Mouse (Mus musculus) lung, embryonic 14.5 days (tissue): ENCODE results near the gene Arl5c. TPM values are rescaled to one million over a fixed set of nuclear protein-coding genes. Genes with fewer than 3 reads are reported as not detected.

Experiments
- ATAC-seq: fragments of 200-750 bp; cut with Nextera tagmentation; 2 replicates; pipeline ENCODE4 v1.8.0; 2017; ENCODE audit warnings: mild to moderate bottlenecking, moderate TSS enrichment, moderate library complexity; ENCODE audit not compliant: insufficient read depth
- DNase-seq: peaks from one replicate; pipeline ENCODE4 v3.0.0-alpha.2; 2015
- H3K27ac ChIP-seq: fragments of 300-500 bp; sonication (generic); 2 replicates; pipeline ENCODE4 v1.5.1; 2014; ENCODE audit warnings: low read depth, mild to moderate bottlenecking, moderate library complexity
- H3K27me3 ChIP-seq: fragments of 300-500 bp; sonication (generic); 2 replicates; pipeline ENCODE4 v1.6.1; 2014; ENCODE audit warnings: low read length, control low read depth; ENCODE audit not compliant: insufficient read depth
- H3K36me3 ChIP-seq: fragments of 300-500 bp; sonication (generic); 2 replicates; pipeline ENCODE4 v1.6.1; 2014; ENCODE audit warnings: control low read depth; ENCODE audit not compliant: insufficient read depth
- H3K4me1 ChIP-seq: fragments of 300-500 bp; sonication (generic); 2 replicates; pipeline ENCODE4 v1.6.1; 2014; ENCODE audit warnings: antibody characterized with exemption, control low read depth; ENCODE audit not compliant: insufficient read depth
- H3K4me2 ChIP-seq: fragments of 300-500 bp; sonication (generic); 2 replicates; pipeline ENCODE4 v1.6.1; 2014; ENCODE audit warnings: mild to moderate bottlenecking
- H3K4me3 ChIP-seq: fragments of 300-500 bp; sonication (generic); 2 replicates; pipeline ENCODE4 v1.5.1; 2014; ENCODE audit warnings: low read depth, low read length
- H3K9ac ChIP-seq: fragments of 300-500 bp; sonication (generic); 2 replicates; pipeline ENCODE4 v1.6.1; 2014
- H3K9me3 ChIP-seq: fragments of 300-500 bp; sonication (generic); 2 replicates; pipeline ENCODE4 v1.6.1; 2016; ENCODE audit warnings: low read depth, low read length, control low read depth
- CTCF ChIP-seq: IDR thresholded peaks from 2 replicates; pipeline ENCODE4 v1.5.1; 2016; ENCODE audit warnings: antibody characterized with exemption, low read depth
- WGBS: fragments of 180-500 bp; shearing (Covaris S2); extraction: QIAGEN DNeasy Blood & Tissue Kit; methylation state at CpG from one replicate; pipeline ENCODE4 v1.1.7; 2014; 5-methylcytosine and 5-hydroxymethylcytosine counted together
- polyA plus RNA-seq: library from polyadenylated mRNA; unstranded; fragments of >200 nt; fragmentation: Nextera tagmentation; extraction: Ambion mirVana; gene quantifications from 2 replicates; pipeline ENCODE4 v1.2.1, GENCODE M21; 2014

Gene Arl5c
- polyA plus RNA-seq, 1 experiment from 2014 or later: 11.4 TPM

DNA sequence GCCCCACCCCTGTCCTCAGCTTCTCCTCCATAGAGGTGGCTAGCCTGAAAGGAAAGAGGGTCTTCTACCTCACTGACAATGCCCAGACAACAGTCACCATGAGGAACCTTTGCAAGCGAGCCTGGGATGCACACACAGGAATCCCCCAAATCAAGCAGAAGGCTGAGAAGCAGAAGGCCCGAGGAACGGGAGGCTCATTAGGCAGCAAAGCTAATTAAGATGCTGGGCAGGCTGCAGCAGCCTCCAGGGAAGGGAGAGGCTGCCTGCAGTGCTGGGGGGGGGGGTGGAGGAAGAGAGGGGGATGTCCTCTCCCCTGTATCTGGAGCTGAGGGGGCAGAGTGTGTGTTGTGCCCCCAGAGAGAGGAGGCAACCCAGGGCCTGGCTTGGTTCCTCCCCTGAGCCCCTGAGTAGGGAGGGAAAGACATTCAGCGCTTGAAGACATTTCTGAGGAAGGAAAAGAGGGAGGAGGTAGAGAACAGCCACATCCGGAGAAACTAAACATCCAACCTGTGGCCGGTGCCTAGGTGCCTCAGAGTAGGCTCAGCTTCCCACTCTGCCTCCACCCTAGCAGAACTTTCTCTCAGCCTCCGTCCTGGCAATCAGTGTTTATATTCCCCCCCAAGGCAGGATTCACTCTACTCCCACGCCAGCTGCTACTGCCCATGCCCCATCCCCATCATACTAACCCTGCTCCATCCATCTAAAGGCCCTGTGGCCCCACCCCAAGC, 24.1 kb upstream of the Arl5c start:
- Histone ChIP-seq H3K27ac (no peak overlapping the region), H3K4me3 (no peak overlapping the region), H3K4me1 (peaks cover 12% of the 10 kb centered on the region)

DNA sequence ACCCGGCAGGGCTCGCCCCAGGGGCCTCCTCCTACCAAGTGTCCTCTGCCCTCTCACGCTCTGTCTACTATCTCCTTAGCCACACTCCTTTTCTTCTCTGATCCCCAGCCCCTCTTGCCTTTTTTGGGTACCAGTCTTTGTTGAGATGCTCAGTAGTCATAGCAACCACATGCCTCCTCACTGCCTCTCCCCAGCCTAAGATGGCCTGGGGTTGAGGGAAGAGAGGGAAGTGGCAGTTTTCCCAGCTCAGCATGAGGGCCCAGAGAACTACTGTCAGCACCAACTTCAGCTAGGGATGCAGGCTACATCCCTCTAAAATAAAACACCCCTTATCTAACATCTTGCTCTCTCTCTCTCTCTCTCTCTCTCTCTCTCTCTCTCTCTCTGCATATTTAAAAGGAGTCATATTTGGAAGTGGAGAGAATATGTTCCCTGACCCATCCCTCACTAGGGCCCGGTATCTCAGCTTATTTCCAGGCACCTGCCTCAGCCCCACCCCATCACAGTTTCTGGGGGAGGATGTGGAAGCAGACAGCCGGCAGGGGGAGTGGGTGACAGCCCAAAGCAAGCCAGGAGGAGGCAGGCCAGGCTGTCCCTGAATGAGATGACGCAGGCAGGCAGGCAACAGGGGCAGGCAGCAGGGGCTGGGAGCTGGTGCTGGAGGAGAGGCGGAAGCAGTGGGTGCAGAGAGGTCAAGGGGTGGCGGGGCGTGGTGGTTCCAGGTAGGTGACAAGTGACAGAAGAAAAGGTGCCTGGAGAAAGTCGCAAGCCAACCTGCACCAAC, 23.1 kb upstream of the Arl5c start:
- Histone ChIP-seq H3K4me2 (no peak overlapping the region), H3K4me3 (no peak overlapping the region), H3K36me3 (peaks cover 23% of the 10 kb centered on the region), H3K9ac (no peak overlapping the region), H3K9me3 (no peaks in the 10 kb centered on the region), H3K4me1 (peaks cover 12% of the 10 kb centered on the region), H3K27me3 (no peaks in the 10 kb centered on the region), H3K27ac (no peak overlapping the region)
- peak; percentile 70 for TF ChIP-seq CTCF
- ATAC-seq (no peak), DNase-seq (peak; percentile 48)
- WGBS: 43% methylated on average over 10 of the region's 10 CpGs

More for the DNA sequence above, 24.1 kb upstream of the Arl5c start:
- no peak for ATAC-seq
- H3K9me3 ChIP-seq: no peaks in the 10 kb centered on the region
- H3K9ac ChIP-seq: no peak overlapping the region
- WGBS: 38% methylated on average over 8 of the region's 8 CpGs
- H3K27me3 ChIP-seq: no peaks in the 10 kb centered on the region
- no peak overlapping the region for H3K4me2 ChIP-seq
- H3K36me3 ChIP-seq: peaks cover 15% of the 10 kb centered on the region; the same call in 1 of the 2 replicates
- TF ChIP-seq CTCF: no peak
- DNase-seq: no peak

DNA sequence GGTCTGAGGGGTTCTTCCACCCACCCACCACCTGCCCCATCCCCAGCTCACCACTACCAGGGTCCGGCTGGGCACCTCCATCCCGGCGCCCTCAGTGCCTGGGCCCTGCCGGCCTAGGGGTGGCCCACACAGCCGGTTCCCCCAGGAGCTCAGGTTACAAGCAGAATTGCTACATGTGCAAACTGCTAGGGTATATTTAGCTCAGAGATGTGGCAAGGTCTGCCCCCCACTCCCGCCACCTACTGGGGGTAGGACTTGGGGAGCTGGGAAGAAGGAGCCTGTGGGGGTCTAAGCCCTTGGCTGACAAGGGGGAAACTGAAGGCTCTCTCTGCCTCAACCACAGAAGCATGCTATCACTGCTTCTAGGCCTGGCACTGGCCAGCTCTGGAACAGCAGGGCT, 22.2 kb upstream of the Arl5c start:
- no peaks in the 10 kb centered on the region for H3K9me3 ChIP-seq
- H3K4me1 ChIP-seq: peaks cover 12% of the 10 kb centered on the region
- peaks cover 23% of the 10 kb centered on the region for H3K36me3 ChIP-seq
- H3K4me3 ChIP-seq: no peak overlapping the region
- DNase-seq (no peak), ATAC-seq (no peak)
- H3K4me2 ChIP-seq: no peak overlapping the region
- no peak overlapping the region for H3K9ac ChIP-seq
- 62% methylated on average over 6 of the region's 6 CpGs for WGBS
- no peak for TF ChIP-seq CTCF
- H3K27me3 ChIP-seq: no peaks in the 10 kb centered on the region
- H3K27ac ChIP-seq: no peak overlapping the region

DNA sequence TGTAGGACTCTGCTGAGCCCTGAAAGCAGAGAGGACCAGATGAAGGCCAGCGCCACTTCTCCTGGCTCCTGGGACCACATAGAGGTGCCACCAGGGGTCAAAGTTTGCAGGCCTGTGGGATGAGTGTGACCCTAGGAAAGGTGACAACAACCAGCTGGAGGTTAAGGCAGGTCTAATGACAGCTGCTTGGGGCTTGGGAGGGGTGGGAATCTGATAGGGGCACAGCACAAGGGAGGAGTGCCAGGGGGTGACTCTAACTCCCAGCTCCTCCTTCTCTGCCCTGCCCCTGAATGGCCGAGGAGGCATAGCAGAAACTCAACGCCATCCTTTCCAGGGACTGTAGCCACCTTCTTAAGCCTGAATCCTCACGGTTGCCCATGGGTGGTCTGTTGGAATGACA, 20.8 kb upstream of the Arl5c start:
- ATAC-seq: no peak
- 57% methylated on average over 4 of the region's 4 CpGs for WGBS
- Histone ChIP-seq H3K9ac (no peak overlapping the region; the same call in 1 of the 2 replicates), H3K27ac (no peak overlapping the region), H3K27me3 (no peaks in the 10 kb centered on the region), H3K4me3 (no peak overlapping the region), H3K4me2 (no peak overlapping the region), H3K36me3 (peaks cover 32% of the 10 kb centered on the region), H3K4me1 (peaks cover 12% of the 10 kb centered on the region), H3K9me3 (no peaks in the 10 kb centered on the region)
- DNase-seq: no peak
- no peak for TF ChIP-seq CTCF

DNA sequence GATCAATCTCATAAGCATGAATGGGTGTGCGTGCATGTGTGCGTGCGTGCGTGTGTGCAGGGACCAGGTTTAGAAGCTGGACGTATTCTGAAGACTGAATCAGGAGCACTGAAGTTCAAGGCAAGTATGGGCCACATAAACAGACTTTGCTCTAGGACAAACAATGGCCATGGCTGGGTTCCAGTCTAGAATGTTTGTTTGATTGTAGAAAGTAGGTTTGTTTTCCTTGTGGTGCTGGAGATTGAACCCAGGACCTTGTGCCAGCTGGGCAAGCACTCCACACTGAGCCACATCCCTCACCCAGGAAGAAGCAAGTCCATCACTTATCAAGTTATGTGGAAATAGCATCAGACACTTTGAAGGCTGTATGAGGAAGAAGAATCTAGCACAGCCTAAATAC, 20.2 kb upstream of the Arl5c start:
- TF ChIP-seq CTCF: no peak
- Histone ChIP-seq H3K9ac (no peak overlapping the region), H3K27ac (no peak overlapping the region), H3K4me2 (no peak overlapping the region), H3K27me3 (no peaks in the 10 kb centered on the region), H3K4me1 (peaks cover 6% of the 10 kb centered on the region), H3K9me3 (no peaks in the 10 kb centered on the region), H3K4me3 (no peak overlapping the region), H3K36me3 (peaks cover 32% of the 10 kb centered on the region)
- no peak for DNase-seq
- ATAC-seq: no peak
- WGBS: 84% methylated on average over 5 of the region's 5 CpGs

DNA sequence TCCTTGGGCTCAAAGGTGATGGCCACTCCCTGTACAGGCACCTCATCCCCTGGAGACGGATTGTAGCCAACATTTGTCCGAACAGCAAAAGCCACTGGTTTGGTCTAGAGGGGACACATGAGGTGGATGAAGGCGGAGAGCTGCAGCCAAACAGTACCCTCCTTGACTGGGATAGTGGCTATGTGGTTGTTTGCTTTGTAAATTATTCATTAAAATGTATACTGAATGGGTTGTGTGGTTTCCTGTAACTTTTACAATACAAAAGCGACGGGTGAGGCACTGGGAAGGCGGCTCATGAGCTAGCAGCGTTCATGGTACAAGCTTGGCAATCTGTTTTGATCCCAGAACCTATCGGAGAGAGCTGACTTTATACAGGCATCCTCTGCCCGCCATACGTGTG, 16.9 kb upstream of the Arl5c start:
- DNase-seq: no peak
- H3K4me1 ChIP-seq: no peaks in the 10 kb centered on the region
- peaks cover 39% of the 10 kb centered on the region for H3K36me3 ChIP-seq
- no peak overlapping the region for H3K4me3 ChIP-seq
- TF ChIP-seq CTCF: no peak
- H3K27ac ChIP-seq: no peak overlapping the region
- H3K4me2 ChIP-seq: no peak overlapping the region
- no peak overlapping the region for H3K9ac ChIP-seq
- no peak for ATAC-seq
- 75% methylated on average over 10 of the region's 10 CpGs for WGBS
- H3K9me3 ChIP-seq: no peaks in the 10 kb centered on the region
- H3K27me3 ChIP-seq: no peaks in the 10 kb centered on the region

DNA sequence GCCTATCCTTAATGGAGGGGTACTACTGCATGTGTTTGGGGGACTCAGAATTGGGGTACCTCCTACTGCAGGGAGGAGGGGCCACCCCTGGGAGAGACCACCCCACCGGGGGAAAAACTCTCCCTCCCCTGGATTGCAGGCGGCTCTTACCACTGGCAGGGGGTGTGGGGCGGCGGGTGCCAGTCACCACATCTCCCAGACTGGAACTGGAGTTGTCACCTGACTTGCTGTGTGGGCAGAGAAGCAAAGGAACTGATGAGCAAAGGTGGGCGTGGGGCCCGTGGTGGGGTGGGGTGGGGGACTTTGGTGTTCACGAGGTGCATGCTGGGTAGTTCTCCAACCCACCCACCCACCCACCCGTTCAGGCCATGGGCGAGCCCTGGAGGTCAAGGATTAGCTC, 15.7 kb upstream of the Arl5c start:
- ATAC-seq (no peak), DNase-seq (no peak)
- peaks cover 39% of the 10 kb centered on the region for H3K36me3 ChIP-seq
- H3K4me1 ChIP-seq: no peaks in the 10 kb centered on the region
- H3K27ac ChIP-seq: no peak overlapping the region
- H3K4me2 ChIP-seq: no peak overlapping the region
- H3K9me3 ChIP-seq: no peaks in the 10 kb centered on the region
- H3K27me3 ChIP-seq: no peaks in the 10 kb centered on the region
- TF ChIP-seq CTCF: no peak
- no peak overlapping the region for H3K9ac ChIP-seq
- 54% methylated on average over 9 of the region's 9 CpGs for WGBS
- no peak overlapping the region for H3K4me3 ChIP-seq
